Mouse (Mus musculus): Measurements from ENCODE around the gene Atg9a. TPM values are rescaled to one million over a fixed set of nuclear protein-coding genes. Genes with fewer than 3 reads are reported as not detected.

The Atg9a gene
- total and polyA plus RNA-seq, 3 experiments = 7.8 to 26.1 TPM; not detected in 1

DNA sequence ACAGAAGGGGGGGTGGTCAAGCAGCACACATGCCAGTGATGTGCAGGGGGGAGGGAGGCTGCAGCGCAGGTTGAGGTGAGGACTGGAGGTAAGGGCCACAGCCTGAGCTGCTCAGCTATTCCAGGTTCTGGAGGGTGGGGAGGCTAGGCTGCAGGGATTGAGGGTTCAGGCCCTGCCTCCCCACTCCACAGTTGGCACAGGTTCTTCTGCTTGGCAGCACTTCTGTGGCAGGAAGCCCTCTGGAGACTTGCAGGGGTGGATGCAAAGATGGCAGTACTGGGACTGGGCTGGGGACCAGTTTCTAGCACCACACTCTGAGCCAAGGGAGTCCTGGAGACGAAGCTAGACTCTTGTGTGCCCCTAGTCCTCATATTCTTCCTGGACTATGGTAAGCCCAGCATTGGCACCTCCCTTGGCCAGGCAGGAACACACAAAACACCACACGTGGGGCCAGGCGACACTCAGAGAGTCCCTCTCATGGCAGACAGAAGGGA is 10.6 kb downstream of the Atg9a start:
- Histone ChIP-seq H3K79me2 (ENCODE audit: control insufficient read depth, insufficient read depth, low read length, poor library complexity) (peaks cover 14% of the 10 kb centered on the region), H3K4me1 (ENCODE audit: control insufficient read depth in 1 of 2, insufficient read depth in 2 of 2, low read length in 2 of 2) (peaks cover 2 to 10% of the 10 kb centered on the region in 2 experiments; a peak in 3 of 4 replicates), H3K36me3 (ENCODE audit: control insufficient read depth in 1 of 2, insufficient read depth in 2 of 2, low read length in 2 of 2) (peaks cover 0 to 11% of the 10 kb centered on the region in 2 experiments; a peak in 3 of 4 replicates), H3K4me3 (ENCODE audit: control insufficient read depth in 1 of 2, insufficient read depth in 1 of 2, low read depth in 2 of 2, low read length in 2 of 2) (no peak overlapping the region), H3K27ac (ENCODE audit: control insufficient read depth, low read depth, low read length) (no peak overlapping the region), H3K27me3 (ENCODE audit: control insufficient read depth in 1 of 2, insufficient read depth in 2 of 2, low read length in 2 of 2) (no peaks in the 10 kb centered on the region), H3K9ac (ENCODE audit: control insufficient read depth, low read depth, low read length, poor library complexity, severe bottlenecking) (no peak overlapping the region), H3K9me3 (replicated peaks; ENCODE audit: insufficient read depth, low read length) (no peaks in the 10 kb centered on the region)
- TF ChIP-seq ZC3H11A (IDR thresholded peaks at IDR 0.05; ENCODE audit: low read depth, low read length) = no peak
- no peak for TF ChIP-seq ELF1 (IDR thresholded peaks at IDR 0.05; ENCODE audit: low read depth, low read length)
- no peak for TF ChIP-seq NELFE (IDR thresholded peaks at IDR 0.05; ENCODE audit: low read depth, low read length)
- TF ChIP-seq ZNF384 (IDR thresholded peaks at IDR 0.05; ENCODE audit: low read depth, low read length) = no peak
- no peak for TF ChIP-seq GABPA (IDR thresholded peaks at IDR 0.05; ENCODE audit: low read depth, low read length)
- no peak for TF ChIP-seq TAL1 (IDR thresholded peaks at IDR 0.05; ENCODE audit: low read length)
- no peak for TF ChIP-seq MAFK (IDR thresholded peaks at IDR 0.05; ENCODE audit: borderline replicate concordance, low read depth, low read length)
- TF ChIP-seq RAD21 (IDR thresholded peaks at IDR 0.05; ENCODE audit: low read depth, low read length) = no peak
- no peak for TF ChIP-seq HCFC1 (IDR thresholded peaks at IDR 0.05; ENCODE audit: low read depth, low read length)
- no peak for TF ChIP-seq USF2 (IDR thresholded peaks at IDR 0.05; ENCODE audit: borderline replicate concordance in 1 of 2, insufficient read depth in 1 of 2, low read depth in 1 of 2, low read length in 2 of 2)
- no peak for TF ChIP-seq SMC3 (IDR thresholded peaks at IDR 0.05; ENCODE audit: low read depth, low read length)
- no peak for TF ChIP-seq ETS1 (IDR thresholded peaks at IDR 0.05; ENCODE audit: low read depth, low read length)
- TF ChIP-seq ZKSCAN1 (IDR thresholded peaks at IDR 0.05; ENCODE audit: low read depth, low read length) = no peak
- TF ChIP-seq NRF1 (IDR thresholded peaks at IDR 0.05; ENCODE audit: insufficient read depth, low read depth, low read length, poor library complexity, severe bottlenecking) = no peak
- no peak for TF ChIP-seq CHD1 (IDR thresholded peaks at IDR 0.05; ENCODE audit: low read depth, low read length)
- no peak for DNase-seq (ENCODE audit: low read depth, low spot score)

DNA sequence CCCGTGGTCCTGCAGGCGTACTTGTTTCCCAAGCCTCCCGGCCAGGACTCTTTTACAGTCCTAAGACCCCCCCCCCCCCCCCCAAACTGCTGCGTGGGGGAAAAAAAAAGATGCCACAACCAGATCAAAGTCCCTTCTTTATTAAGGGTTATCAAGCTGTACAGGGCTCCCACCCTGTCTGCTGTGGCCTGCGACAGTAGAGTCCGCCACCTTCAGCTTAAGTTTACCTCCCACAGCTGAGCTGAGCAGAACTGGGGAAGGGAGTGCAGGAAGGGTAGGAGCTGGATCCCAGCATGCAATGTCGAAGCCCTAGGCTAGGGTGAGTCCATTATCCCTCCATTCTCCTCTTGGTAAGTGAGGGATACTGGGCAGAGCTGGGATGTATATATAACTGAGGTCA is 11.3 kb downstream of the Atg9a start:
- TF ChIP-seq MYC (IDR thresholded peaks at IDR 0.05; ENCODE audit: low read depth, low read length) (no peak), NELFE (IDR thresholded peaks at IDR 0.05; ENCODE audit: low read depth, low read length) (no peak), BHLHE40 (IDR thresholded peaks at IDR 0.05; ENCODE audit: borderline replicate concordance, low read depth, low read length) (no peak), CTCF (IDR thresholded peaks at IDR 0.05 in 2 of 3, conservative IDR thresholded peaks at IDR 0.05 in 1 of 3; ENCODE audit: control insufficient read depth in 1 of 3, insufficient read depth in 1 of 3, low read depth in 2 of 3, low read length in 3 of 3, poor library complexity in 1 of 3, severe bottlenecking in 1 of 3) (no peak), MAZ (IDR thresholded peaks at IDR 0.05; ENCODE audit: low read depth, low read length) (no peak), MXI1 (IDR thresholded peaks at IDR 0.05; ENCODE audit: low read depth, low read length) (no peak)
- no peak for DNase-seq (ENCODE audit: low read depth, low spot score)
- Histone ChIP-seq H3K79me2 (ENCODE audit: control insufficient read depth, insufficient read depth, low read length, poor library complexity) (peaks cover 14% of the 10 kb centered on the region), H3K4me1 (ENCODE audit: control insufficient read depth in 1 of 2, insufficient read depth in 2 of 2, low read length in 2 of 2) (peaks cover 2 to 10% of the 10 kb centered on the region in 2 experiments; a peak in 3 of 4 replicates), H3K27ac (ENCODE audit: control insufficient read depth, low read depth, low read length) (peak overlapping the region; percentile 73), H3K9ac (ENCODE audit: control insufficient read depth, low read depth, low read length, poor library complexity, severe bottlenecking) (peak overlapping the region; percentile 67), H3K27me3 (ENCODE audit: control insufficient read depth in 1 of 2, insufficient read depth in 2 of 2, low read length in 2 of 2) (no peaks in the 10 kb centered on the region), H3K9me3 (replicated peaks; ENCODE audit: insufficient read depth, low read length) (no peaks in the 10 kb centered on the region), H3K36me3 (ENCODE audit: control insufficient read depth in 1 of 2, insufficient read depth in 2 of 2, low read length in 2 of 2) (peaks cover 0 to 11% of the 10 kb centered on the region in 2 experiments; a peak in 3 of 4 replicates), H3K4me3 (ENCODE audit: control insufficient read depth in 1 of 2, insufficient read depth in 1 of 2, low read depth in 2 of 2, low read length in 2 of 2) (peak overlapping the region; percentile 27 to 31)
